Mouse (Mus musculus) limb, embryonic 10.5 days (tissue): ENCODE measurements at regions not wholly inside any gene's neighbourhood (a gene's known extent, or its start where the extent isn't known, plus 50 kb on each side); places are given as distances from the start of the nearest gene placed in this dataset.

Source experiments
- DNase-seq: peaks from one replicate; pipeline ENCODE4 v3.0.0-alpha.2; 2017; ENCODE audit warnings: low spot score
- H3K27ac ChIP-seq: fragments of 300-500 bp; sonication (generic); 2 replicates; pipeline ENCODE4 v1.5.1; 2016; ENCODE audit warnings: mild to moderate bottlenecking
- H3K27me3 ChIP-seq: fragments of 300-500 bp; sonication (generic); 2 replicates; pipeline ENCODE4 v1.6.1; 2016; ENCODE audit warnings: low read depth, mild to moderate bottlenecking; ENCODE audit not compliant: poor library complexity, severe bottlenecking
- H3K36me3 ChIP-seq: fragments of 300-500 bp; sonication (generic); 2 replicates; pipeline ENCODE4 v1.6.1; 2016; ENCODE audit warnings: mild to moderate bottlenecking, moderate library complexity
- H3K4me1 ChIP-seq: fragments of 300-500 bp; sonication (generic); 2 replicates; pipeline ENCODE4 v1.6.1; 2016
- H3K4me3 ChIP-seq: fragments of 300-500 bp; sonication (generic); 2 replicates; pipeline ENCODE4 v1.5.1; 2016; ENCODE audit warnings: mild to moderate bottlenecking, moderate library complexity
- H3K9me3 ChIP-seq: fragments of 300-500 bp; sonication (generic); replicated peaks from 2 replicates; pipeline ENCODE4 v1.6.1; 2016; ENCODE audit warnings: mild to moderate bottlenecking
- WGBS: fragments of 180-500 bp; shearing (Covaris S2); methylation state at CpG from one replicate; pipeline ENCODE4 v1.1.7; 2016; 5-methylcytosine and 5-hydroxymethylcytosine counted together

DNA sequence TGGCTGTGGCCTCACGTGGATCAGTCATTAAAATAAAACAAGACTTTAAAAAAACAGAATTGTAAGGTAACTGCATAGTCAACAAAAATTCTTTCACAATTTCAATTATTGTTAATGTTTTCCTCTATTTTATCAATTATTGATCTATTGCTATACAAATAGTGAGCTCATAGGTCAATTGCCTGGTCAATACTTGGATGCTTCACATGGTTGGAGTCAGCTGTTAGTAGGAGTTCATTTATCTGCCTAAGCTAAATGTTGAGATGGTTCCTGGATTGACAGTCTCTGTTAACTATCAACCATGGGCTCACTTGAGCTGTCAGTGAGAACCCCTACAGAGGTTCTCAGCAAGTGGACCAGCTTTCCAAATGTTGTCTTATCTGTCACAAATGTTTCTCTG is 955.7 kb downstream of the Fam19a2 start:
- H3K36me3 ChIP-seq: no peaks in the 10 kb centered on the region
- no peaks in the 10 kb centered on the region for H3K4me1 ChIP-seq
- H3K4me3 ChIP-seq: no peak overlapping the region
- 88% methylated on average over 1 of the region's 1 CpGs for WGBS
- no peak overlapping the region for H3K27ac ChIP-seq
- DNase-seq: no peak
- no peaks in the 10 kb centered on the region for H3K9me3 ChIP-seq
- H3K27me3 ChIP-seq: no peaks in the 10 kb centered on the region

DNA sequence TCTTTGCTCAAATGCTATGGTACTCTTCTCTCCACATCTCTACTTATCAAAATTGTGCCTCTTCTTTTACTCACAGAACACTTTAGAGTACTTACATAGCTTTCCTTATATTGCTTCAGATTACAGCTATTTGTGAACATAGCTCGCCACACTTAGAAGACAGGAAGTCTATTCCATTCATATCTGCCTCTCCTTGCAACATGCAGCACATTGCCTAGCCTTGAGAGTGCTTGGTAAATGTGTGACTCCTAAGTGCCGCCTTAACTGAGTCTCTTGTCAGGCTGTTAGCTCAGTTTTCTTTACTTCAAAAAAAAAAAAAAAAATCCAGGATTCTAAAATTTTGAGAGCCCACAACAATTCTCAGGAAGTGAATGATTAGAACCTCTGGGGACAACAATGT is 958.3 kb downstream of the Fam19a2 start:
- H3K27me3 ChIP-seq: no peaks in the 10 kb centered on the region
- H3K4me3 ChIP-seq: no peak overlapping the region
- H3K27ac ChIP-seq: no peak overlapping the region
- no peaks in the 10 kb centered on the region for H3K36me3 ChIP-seq
- 75% methylated on average over 2 of the region's 2 CpGs for WGBS
- H3K4me1 ChIP-seq: no peaks in the 10 kb centered on the region
- no peaks in the 10 kb centered on the region for H3K9me3 ChIP-seq
- DNase-seq: no peak

DNA sequence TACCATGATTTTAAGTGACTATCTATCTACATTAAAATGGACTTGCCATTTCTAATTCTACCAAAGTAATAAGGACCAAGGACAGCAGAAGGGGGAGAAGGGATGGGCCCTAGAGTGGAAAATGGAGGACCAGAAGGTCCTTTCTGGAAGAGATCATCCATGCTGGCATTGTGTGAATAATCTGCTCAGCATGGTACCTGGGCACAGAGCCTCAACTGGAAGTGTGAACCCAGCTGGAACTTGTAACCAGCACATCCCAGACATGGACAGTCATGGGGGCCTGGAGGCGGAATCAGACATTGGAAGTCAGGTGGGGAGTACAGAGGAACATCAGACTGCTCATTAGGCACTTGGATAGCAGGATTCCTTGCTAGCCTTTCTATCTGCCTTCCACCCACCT is 963.3 kb downstream of the Fam19a2 start:
- no peaks in the 10 kb centered on the region for H3K27me3 ChIP-seq
- no peaks in the 10 kb centered on the region for H3K36me3 ChIP-seq
- no peak overlapping the region for H3K4me3 ChIP-seq
- DNase-seq: no peak
- no peaks in the 10 kb centered on the region for H3K9me3 ChIP-seq
- 94% methylated on average over 1 of the region's 1 CpGs for WGBS
- H3K4me1 ChIP-seq: no peaks in the 10 kb centered on the region
- H3K27ac ChIP-seq: no peak overlapping the region

DNA sequence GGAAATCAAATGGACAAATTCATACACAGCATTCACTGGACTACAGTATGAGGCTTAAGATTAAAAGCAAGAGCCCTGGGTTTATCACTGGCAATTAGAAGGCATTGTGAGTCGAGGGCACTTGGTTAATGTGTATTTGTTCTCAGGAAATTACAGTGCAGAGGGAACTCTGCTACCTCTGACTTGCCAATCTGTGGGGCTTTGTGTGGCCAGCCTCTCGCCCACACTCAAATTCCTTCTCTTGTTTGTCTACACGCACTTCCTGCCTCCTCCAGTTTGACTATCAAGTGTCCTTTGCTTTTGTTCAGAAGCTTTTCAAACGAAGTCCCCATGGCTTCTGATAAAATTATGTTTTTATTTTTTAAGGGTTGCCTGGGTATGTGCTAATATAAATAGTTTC is 985.6 kb downstream of the Fam19a2 start:
- H3K4me1 ChIP-seq: no peaks in the 10 kb centered on the region
- 64% methylated on average over 4 of the region's 4 CpGs for WGBS
- no peaks in the 10 kb centered on the region for H3K27me3 ChIP-seq
- no peak for DNase-seq
- no peaks in the 10 kb centered on the region for H3K36me3 ChIP-seq
- H3K27ac ChIP-seq: no peak overlapping the region
- H3K4me3 ChIP-seq: no peak overlapping the region
- H3K9me3 ChIP-seq: no peaks in the 10 kb centered on the region

DNA sequence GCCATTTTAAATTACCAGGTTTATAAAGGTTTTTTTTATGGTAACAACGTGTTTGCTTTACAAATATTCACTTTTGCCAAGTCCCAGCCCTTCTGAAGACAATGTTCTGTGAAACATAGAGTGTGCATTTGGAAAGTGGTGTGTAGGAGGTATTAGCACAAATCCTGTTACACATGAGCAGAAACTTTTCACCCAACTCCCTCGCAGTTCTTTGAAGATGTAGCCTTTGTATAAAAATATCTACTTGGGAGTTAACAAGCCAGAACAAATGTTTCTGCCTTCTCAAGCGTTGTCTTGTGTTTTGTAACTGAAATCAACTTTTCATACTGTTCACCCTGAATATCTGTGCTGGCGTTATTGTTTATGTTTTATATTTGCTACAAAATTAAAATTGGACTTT is 986.2 kb downstream of the Fam19a2 start:
- Histone ChIP-seq H3K36me3 (no peaks in the 10 kb centered on the region), H3K27me3 (no peaks in the 10 kb centered on the region), H3K4me3 (no peak overlapping the region), H3K9me3 (no peaks in the 10 kb centered on the region), H3K27ac (no peak overlapping the region), H3K4me1 (no peaks in the 10 kb centered on the region)
- DNase-seq: no peak
- 83% methylated on average over 4 of the region's 4 CpGs for WGBS

DNA sequence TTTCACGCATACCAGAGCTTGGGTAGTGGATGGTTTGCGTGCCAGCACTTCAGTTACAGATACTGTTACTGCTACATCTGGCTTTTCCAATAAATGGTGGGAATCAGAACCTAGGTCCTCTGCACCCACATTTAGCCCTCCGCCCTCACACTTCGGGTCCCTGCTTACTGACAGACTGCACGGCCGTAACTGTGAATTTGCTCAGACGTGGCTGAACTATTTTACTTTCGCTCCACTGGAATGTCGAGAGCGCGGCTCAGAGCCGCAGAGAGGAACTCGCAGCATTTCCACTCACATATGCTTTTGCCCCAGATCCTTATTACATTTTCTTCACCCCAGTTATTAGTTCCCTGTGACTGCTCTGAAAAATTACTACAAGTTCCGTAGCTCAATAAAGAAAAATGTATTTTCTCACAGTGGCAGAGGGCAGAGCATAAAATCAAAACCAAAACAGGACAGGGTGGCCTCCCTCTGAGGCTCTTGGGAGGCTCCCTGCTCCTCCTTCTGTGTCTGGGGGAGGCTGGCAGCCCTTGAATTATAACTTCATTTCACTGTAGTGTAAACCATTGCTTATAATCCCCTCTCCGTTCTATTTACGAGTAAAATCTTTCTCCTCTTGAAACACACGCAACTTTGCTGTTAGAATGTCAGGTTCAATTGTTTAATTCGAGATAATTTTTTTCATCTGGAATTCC is 1024.7 kb downstream of the Fam19a2 start:
- Histone ChIP-seq H3K36me3 (no peaks in the 10 kb centered on the region), H3K27ac (no peak overlapping the region), H3K4me1 (no peaks in the 10 kb centered on the region), H3K27me3 (no peaks in the 10 kb centered on the region), H3K4me3 (no peak overlapping the region), H3K9me3 (no peaks in the 10 kb centered on the region)
- 80% methylated on average over 18 of the region's 18 CpGs for WGBS
- DNase-seq: peak; percentile 29

DNA sequence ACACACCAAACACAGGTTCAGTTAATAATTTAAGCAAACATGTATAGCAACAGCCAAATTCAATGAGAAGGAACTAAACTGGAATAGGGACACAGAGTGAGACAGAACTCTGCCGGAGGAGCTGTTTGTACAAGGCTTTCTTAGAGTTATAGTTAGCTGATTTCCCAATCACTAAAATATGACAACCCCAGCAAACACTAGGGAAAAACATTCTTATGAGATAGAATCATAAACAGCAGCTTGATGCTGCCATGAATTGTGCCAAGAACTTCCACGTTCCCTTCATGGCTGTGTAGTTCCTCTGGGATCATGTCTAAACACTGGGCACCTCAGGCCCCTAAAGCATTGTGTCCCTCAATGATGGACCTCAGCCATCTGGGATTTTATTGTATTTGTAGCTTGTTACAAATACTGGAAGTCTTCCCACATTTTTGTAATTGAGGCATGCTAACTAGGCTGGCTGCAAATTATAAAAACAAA is 1033.4 kb downstream of the Fam19a2 start:
- Histone ChIP-seq H3K27ac (no peak overlapping the region), H3K27me3 (no peaks in the 10 kb centered on the region), H3K36me3 (no peaks in the 10 kb centered on the region), H3K4me1 (no peaks in the 10 kb centered on the region), H3K9me3 (no peaks in the 10 kb centered on the region), H3K4me3 (no peak overlapping the region)
- DNase-seq: no peak
- WGBS: 95% methylated on average over 2 of the region's 2 CpGs

DNA sequence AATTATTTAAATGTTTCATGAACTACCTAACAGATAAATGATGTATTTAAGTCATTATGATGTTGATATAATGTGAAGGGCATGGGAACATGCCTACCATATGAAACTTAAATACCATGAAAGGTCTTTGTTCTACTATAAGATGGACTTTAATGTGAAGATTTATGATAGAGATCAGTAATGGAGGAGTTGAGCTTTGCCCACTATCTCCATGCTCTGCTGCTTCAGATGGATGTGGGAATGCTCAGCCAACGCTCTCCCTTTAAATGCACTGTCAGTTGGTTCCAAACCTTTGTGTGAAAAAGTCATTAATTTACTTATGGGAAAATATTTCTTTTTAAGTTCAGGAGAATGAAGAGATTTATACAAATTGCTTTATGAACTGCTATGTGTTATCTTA is 1040.9 kb downstream of the Fam19a2 start:
- DNase-seq: no peak
- Histone ChIP-seq H3K27me3 (no peaks in the 10 kb centered on the region), H3K27ac (no peak overlapping the region), H3K36me3 (no peaks in the 10 kb centered on the region), H3K9me3 (no peaks in the 10 kb centered on the region), H3K4me3 (no peak overlapping the region), H3K4me1 (no peaks in the 10 kb centered on the region)
- WGBS: 88% methylated on average over 1 of the region's 1 CpGs

DNA sequence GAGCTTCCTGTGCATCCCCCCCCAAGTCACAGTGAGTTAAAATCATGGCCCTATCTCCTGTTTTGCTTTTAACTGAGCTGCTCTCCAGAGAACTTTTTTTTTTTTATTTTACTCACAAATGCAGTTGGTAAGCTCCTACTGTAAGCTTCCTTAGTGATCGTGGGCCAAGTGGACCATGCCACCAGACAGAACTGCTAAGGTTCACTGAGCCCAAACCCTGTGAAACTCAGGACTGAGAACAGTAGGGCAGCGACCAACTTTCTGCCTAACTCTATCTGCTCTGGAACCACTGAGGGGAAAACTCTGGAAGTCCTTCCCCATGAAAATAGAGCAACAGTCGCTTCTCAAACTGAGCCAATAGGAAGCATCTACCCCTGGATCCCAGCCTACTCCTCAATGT is 1041.8 kb downstream of the Fam19a2 start:
- Histone ChIP-seq H3K9me3 (no peaks in the 10 kb centered on the region), H3K4me3 (no peak overlapping the region), H3K36me3 (no peaks in the 10 kb centered on the region), H3K27me3 (no peaks in the 10 kb centered on the region), H3K27ac (no peak overlapping the region), H3K4me1 (no peaks in the 10 kb centered on the region)
- no peak for DNase-seq
- 87% methylated on average over 3 of the region's 3 CpGs for WGBS

DNA sequence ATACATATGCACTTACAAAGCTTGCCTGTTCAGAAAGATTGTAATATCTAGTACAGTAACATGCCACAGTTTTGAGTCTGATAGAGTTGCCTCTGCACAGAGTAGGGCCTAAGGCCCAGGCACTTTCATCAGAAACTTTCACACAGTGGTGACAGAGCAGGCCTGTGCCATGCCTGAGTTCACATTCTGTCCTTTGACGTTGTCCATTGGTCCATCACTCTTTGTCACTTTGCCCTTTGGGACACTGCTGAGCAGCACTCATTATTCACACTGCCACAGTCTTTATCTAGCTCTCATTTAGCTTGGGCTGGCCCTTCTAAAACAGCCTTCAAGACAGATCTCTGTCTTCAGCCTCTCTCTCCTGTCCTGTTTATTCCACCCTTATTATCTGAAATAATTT is 1055.0 kb downstream of the Fam19a2 start:
- Histone ChIP-seq H3K9me3 (no peaks in the 10 kb centered on the region), H3K27me3 (no peaks in the 10 kb centered on the region), H3K4me3 (no peak overlapping the region), H3K36me3 (no peaks in the 10 kb centered on the region), H3K4me1 (no peaks in the 10 kb centered on the region; the same call in 1 of the 2 replicates), H3K27ac (no peak overlapping the region)
- no peak for DNase-seq
- 53% methylated on average over 1 of the region's 1 CpGs for WGBS

DNA sequence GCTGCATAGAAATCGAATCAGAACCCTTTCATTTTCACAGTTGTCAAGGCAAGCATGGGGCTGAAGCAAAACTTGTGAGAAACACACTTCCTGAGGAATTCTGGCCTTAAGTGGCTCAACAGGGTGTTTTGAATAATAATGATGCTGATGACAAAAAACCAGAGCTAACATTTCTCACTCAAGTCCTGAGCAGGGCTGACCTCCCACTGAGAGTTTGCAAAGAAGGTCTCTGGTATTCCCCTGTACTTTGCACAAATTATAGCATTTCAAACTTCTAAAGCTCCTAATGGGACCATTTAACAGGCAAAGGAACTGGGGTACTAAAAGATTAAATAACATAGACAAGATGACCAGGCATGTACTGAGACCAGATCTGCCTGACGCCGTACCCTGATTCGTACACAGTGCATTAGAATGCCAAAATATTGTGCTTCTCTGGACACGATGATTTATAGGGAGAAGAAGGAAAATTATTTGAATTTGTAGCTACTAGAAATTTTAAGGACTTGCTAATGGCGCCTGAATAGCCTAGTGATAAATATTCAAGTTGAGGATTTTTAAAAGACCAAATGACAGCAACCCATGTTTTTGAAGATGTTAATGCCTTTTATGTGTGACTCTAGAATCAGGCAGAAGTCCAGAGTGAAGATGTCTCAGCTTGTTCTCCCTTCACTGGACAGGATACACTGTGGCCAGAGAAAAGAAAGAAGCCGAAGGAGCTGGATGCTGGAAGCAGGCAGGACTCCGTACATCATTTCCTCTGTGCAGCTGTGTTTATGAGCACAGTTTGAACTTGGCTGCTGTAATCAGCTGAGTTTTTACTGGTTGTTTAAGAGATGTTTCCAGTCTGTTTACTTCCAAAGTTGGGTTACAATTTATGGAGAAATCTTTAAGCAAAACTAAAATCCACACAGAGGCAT is 1056.7 kb downstream of the Fam19a2 start:
- no peak for DNase-seq
- H3K4me1 ChIP-seq: no peaks in the 10 kb centered on the region; the same call in 1 of the 2 replicates

DNA sequence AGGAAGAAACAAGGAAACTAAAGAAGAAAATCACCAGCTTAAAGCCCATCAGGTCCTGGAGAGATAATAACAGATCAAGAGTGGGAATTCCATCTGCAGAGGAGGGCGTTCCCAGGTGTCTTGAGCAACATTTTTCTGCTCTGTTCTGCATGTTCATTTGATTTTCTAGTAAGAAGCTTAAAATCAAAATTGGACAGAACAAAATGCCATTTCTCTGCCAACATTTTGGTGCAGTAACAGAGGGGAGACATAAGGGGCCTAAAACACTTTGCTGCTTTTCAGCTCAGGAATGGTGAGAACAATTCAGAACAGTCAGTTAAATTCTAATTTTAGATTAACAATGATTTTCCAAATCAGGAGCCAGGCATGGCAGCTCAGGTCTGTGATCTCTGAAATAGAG is 1056.8 kb downstream of the Slc16a7 start:
- no peaks in the 10 kb centered on the region for H3K9me3 ChIP-seq
- 86% methylated on average over 1 of the region's 1 CpGs for WGBS
- H3K36me3 ChIP-seq: no peaks in the 10 kb centered on the region
- no peaks in the 10 kb centered on the region for H3K27me3 ChIP-seq
- no peaks in the 10 kb centered on the region for H3K4me1 ChIP-seq
- no peak for DNase-seq
- H3K27ac ChIP-seq: no peak overlapping the region
- no peak overlapping the region for H3K4me3 ChIP-seq

More for the DNA sequence above, 1056.7 kb downstream of the Fam19a2 start:
- H3K36me3 ChIP-seq: no peaks in the 10 kb centered on the region
- WGBS: 81% methylated on average over 8 of the region's 8 CpGs
- no peak overlapping the region for H3K27ac ChIP-seq
- no peaks in the 10 kb centered on the region for H3K9me3 ChIP-seq
- no peaks in the 10 kb centered on the region for H3K27me3 ChIP-seq
- H3K4me3 ChIP-seq: no peak overlapping the region

DNA sequence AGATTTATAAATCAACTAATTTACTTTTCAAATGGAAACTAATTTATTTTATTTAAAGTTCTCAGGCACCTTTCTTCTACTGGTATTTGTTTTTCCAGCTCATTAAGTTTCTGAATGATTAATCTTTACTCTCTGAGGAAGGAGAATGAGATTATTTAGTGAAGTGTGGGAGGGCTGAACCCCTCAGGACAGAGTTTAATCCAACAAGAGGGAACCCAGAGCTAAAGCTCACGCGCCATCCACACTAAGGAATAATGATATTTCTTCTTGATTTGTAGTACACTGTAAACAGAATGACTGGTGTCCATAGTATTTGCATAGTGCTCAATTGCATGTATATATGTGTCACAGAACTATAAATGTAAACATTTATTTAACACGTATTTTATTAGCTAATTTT is 1050.3 kb downstream of the Slc16a7 start:
- WGBS: 93% methylated on average over 3 of the region's 3 CpGs
- no peak for DNase-seq
- no peaks in the 10 kb centered on the region for H3K36me3 ChIP-seq
- H3K4me3 ChIP-seq: no peak overlapping the region
- H3K27me3 ChIP-seq: no peaks in the 10 kb centered on the region
- no peaks in the 10 kb centered on the region for H3K9me3 ChIP-seq
- no peaks in the 10 kb centered on the region for H3K4me1 ChIP-seq
- no peak overlapping the region for H3K27ac ChIP-seq
